Mouse (Mus musculus): ENCODE measurements around the gene Stard3. TPM values are rescaled to one million over a fixed set of nuclear protein-coding genes. Genes with fewer than 3 reads are reported as not detected.

Stard3 gene
- polyA plus RNA-seq (2015; fragmentation: Nextera tagmentation; extraction: Ambion mirVana): 22.2 and 33.2 TPM in 2 replicates

GRCm38 (mm10) chr11:98358161-98359083 is at the start of gene Stard3:
TSS of gene Stard3 (plus strand) at chr11:98358368.

GRCm38 (mm10) chr11:98329081-98329959 is 28.8 kb upstream of the Stard3 start, which contains the start of gene Neurod2:
TSS of gene Neurod2 (minus strand) at chr11:98329648.

GRCm38 (mm10) chr11:98348083-98348961 is 9.8 kb upstream of the Stard3 start, which contains the start of gene Ppp1r1b:
TSS of gene Ppp1r1b (plus strand) at chr11:98348404.

GRCm38 (mm10) chr11:98383261-98384030 is 25.3 kb downstream of the Stard3 start, which contains the start of gene Tcap:
TSS of gene Tcap (plus strand) at chr11:98383811.

GRCm38 (mm10) chr11:98385638-98386585 is 27.7 kb downstream of the Stard3 start, which contains the start of gene Pnmt:
TSS of gene Pnmt (plus strand) at chr11:98386450.

GRCm38 (mm10) chr11:98400161-98400726 is 42.1 kb downstream of the Stard3 start, which contains the start of gene Pgap3:
TSS of gene Pgap3 (minus strand) at chr11:98400490.

GRCm38 (mm10) chr11:98412273-98412796 is 54.2 kb downstream of the Stard3 start, which contains the start of gene Erbb2:
TSS of gene Erbb2 (plus strand) at chr11:98412470.

Other genes with a start within 250 kb of the Stard3 start
- 11.7 and 17.9 TPM in 2 replicates for gene Fbxl20, start 208.0 kb upstream of the Stard3 start, polyA plus RNA-seq (2015; fragmentation: Nextera tagmentation; extraction: Ambion mirVana)
- gene Med1, start 165.1 kb upstream of the Stard3 start, polyA plus RNA-seq (2015; fragmentation: Nextera tagmentation; extraction: Ambion mirVana): 25.1 and 40.3 TPM in 2 replicates
- 4.3 and 6.8 TPM in 2 replicates for gene Cdk12, start 155.3 kb upstream of the Stard3 start, polyA plus RNA-seq (2015; fragmentation: Nextera tagmentation; extraction: Ambion mirVana)
- not detected in 2 replicates for gene Neurod2, start 28.7 kb upstream of the Stard3 start, polyA plus RNA-seq (2015; fragmentation: Nextera tagmentation; extraction: Ambion mirVana)
- 1.2 and 1.9 TPM in 2 replicates for gene Ppp1r1b, start 10.0 kb upstream of the Stard3 start, polyA plus RNA-seq (2015; fragmentation: Nextera tagmentation; extraction: Ambion mirVana)
- gene Tcap, start 25.4 kb downstream of the Stard3 start, polyA plus RNA-seq (2015; fragmentation: Nextera tagmentation; extraction: Ambion mirVana): 0.84 and 3.6 TPM in 2 replicates
- gene Pnmt, start 28.1 kb downstream of the Stard3 start, polyA plus RNA-seq (2015; fragmentation: Nextera tagmentation; extraction: Ambion mirVana): 221 and 533 TPM in 2 replicates
- 5.1 and 7.3 TPM in 2 replicates for gene Pgap3, start 42.1 kb downstream of the Stard3 start, polyA plus RNA-seq (2015; fragmentation: Nextera tagmentation; extraction: Ambion mirVana)
- 8.3 and 12.0 TPM in 2 replicates for gene Erbb2, start 54.1 kb downstream of the Stard3 start, polyA plus RNA-seq (2015; fragmentation: Nextera tagmentation; extraction: Ambion mirVana)
- 163 and 178 TPM in 2 replicates for gene Mien1, start 80.6 kb downstream of the Stard3 start, polyA plus RNA-seq (2015; fragmentation: Nextera tagmentation; extraction: Ambion mirVana)
- 1.3 and 3.3 TPM in 2 replicates for gene Grb7, start 88.0 kb downstream of the Stard3 start, polyA plus RNA-seq (2015; fragmentation: Nextera tagmentation; extraction: Ambion mirVana)
- 0.21 and 0.30 TPM in 2 replicates for gene Ikzf3, start 187.7 kb downstream of the Stard3 start, polyA plus RNA-seq (2015; fragmentation: Nextera tagmentation; extraction: Ambion mirVana)
- gene Zpbp2, start 192.7 kb downstream of the Stard3 start, polyA plus RNA-seq (2015; fragmentation: Nextera tagmentation; extraction: Ambion mirVana): 0.66 and 1.1 TPM in 2 replicates
- gene Ormdl3, start 229.0 kb downstream of the Stard3 start, polyA plus RNA-seq (2015; fragmentation: Nextera tagmentation; extraction: Ambion mirVana): 55.8 and 86.2 TPM in 2 replicates
- not detected in 2 replicates for gene Lrrc3c, start 239.9 kb downstream of the Stard3 start, polyA plus RNA-seq (2015; fragmentation: Nextera tagmentation; extraction: Ambion mirVana)

All from adrenal gland, postnatal 0 days (tissue).